Mouse (Mus musculus) stomach, postnatal 0 days (tissue): Measurements from ENCODE around the gene Ktn1. TPM values are rescaled to one million over a fixed set of nuclear protein-coding genes. Genes with fewer than 3 reads are reported as not detected.

Experiments
- ATAC-seq: fragments of 200-750 bp; cut with Nextera tagmentation; 2 replicates; pipeline ENCODE4 v1.8.0; 2017; ENCODE audit not compliant: low FRiP score, low TSS enrichment
- DNase-seq: peaks from one replicate; pipeline ENCODE4 v3.0.0-alpha.2; 2016; ENCODE audit warnings: low spot score
- H3K27ac ChIP-seq: fragments of 300-500 bp; sonication (generic); replicated peaks from 2 replicates; pipeline ENCODE4 v1.5.1; 2014; ENCODE audit warnings: mild to moderate bottlenecking, control low read depth
- H3K27me3 ChIP-seq: fragments of 300-500 bp; sonication (generic); 2 replicates; pipeline ENCODE4 v1.6.1; 2014; ENCODE audit warnings: low read length; ENCODE audit not compliant: control insufficient read depth, insufficient read depth
- H3K36me3 ChIP-seq: fragments of 300-500 bp; sonication (generic); 2 replicates; pipeline ENCODE4 v1.6.1; 2014; ENCODE audit warnings: low read length, mixed read lengths; ENCODE audit not compliant: control insufficient read depth, insufficient read depth
- H3K4me1 ChIP-seq: fragments of 300-500 bp; sonication (generic); replicated peaks from 2 replicates; pipeline ENCODE4 v1.6.1; 2014; ENCODE audit warnings: antibody characterized with exemption; ENCODE audit not compliant: control insufficient read depth, insufficient read depth
- H3K4me2 ChIP-seq: fragments of 300-500 bp; sonication (generic); replicated peaks from 2 replicates; pipeline ENCODE4 v1.6.1; 2014; ENCODE audit warnings: low read depth, mild to moderate bottlenecking, control low read depth, moderate library complexity
- H3K4me3 ChIP-seq: fragments of 300-500 bp; sonication (generic); 2 replicates; pipeline ENCODE4 v1.5.1; 2014; ENCODE audit warnings: low read depth, low read length, control low read depth
- H3K9ac ChIP-seq: fragments of 300-500 bp; sonication (generic); 2 replicates; pipeline ENCODE4 v1.6.1; 2014; ENCODE audit warnings: mild to moderate bottlenecking, low read length, control low read depth, mixed read lengths
- H3K9me3 ChIP-seq: fragments of 300-500 bp; sonication (generic); 2 replicates; pipeline ENCODE4 v1.6.1; 2016; ENCODE audit warnings: low read length; ENCODE audit not compliant: control insufficient read depth
- CTCF ChIP-seq: IDR thresholded peaks from 2 replicates; pipeline ENCODE4 v1.5.1; 2016; ENCODE audit warnings: antibody characterized with exemption, low read depth, mild to moderate bottlenecking, moderate library complexity
- EP300 ChIP-seq: optimal IDR thresholded peaks from 2 replicates; pipeline ENCODE3; 2016; ENCODE audit warnings: antibody characterized with exemption
- WGBS: fragments of 180-500 bp; shearing (Covaris S2); extraction: QIAGEN DNeasy Blood & Tissue Kit; methylation state at CpG from one replicate; pipeline ENCODE4 v1.1.7; 2014; 5-methylcytosine and 5-hydroxymethylcytosine counted together
- polyA plus RNA-seq: library from polyadenylated mRNA; unstranded; fragments of >200 nt; fragmentation: Nextera tagmentation; extraction: Ambion mirVana; gene quantifications from 2 replicates; pipeline ENCODE4 v1.2.1, GENCODE M21; 2015

Ktn1 gene
- polyA plus RNA-seq = 40.7 and 48.8 TPM in 2 replicates

DNA sequence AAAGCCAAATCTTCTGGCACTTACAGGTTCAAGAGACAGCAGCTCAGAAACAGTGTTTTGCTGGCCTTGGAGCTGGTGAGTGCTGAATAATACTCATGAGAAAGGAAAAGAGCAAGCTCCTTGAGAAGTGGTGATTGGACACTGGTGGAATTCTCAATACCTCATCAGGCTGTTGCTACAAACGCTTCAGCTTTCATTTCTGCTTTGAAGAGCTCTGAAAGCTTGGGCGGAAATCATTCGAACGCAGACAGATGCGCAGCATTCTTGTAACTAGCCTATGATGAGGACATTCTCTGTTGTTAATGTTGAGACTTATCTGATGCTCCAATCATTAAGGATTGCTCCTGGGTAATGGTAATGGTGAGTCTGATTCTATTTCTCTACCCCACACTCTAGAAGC, at the start of gene Ktn1:
TSS of gene Ktn1 (plus strand) at position 231 of the 400 bp plus-strand sequence.
- peak within 1 kb of the TSS; percentile 95 for H3K9ac ChIP-seq
- peak within 1 kb of the TSS; percentile 91 for H3K4me3 ChIP-seq
- peak within 1 kb of the TSS; percentile 74 for H3K4me2 ChIP-seq
- no peaks in the 10 kb centered on the region; the same call in 1 of the 2 replicates for H3K27me3 ChIP-seq
- H3K27ac ChIP-seq = peak within 1 kb of the TSS; percentile 97
- no peaks in the 10 kb centered on the region for H3K9me3 ChIP-seq
- no peak for ATAC-seq
- H3K4me1 ChIP-seq = no peaks in the 10 kb centered on the region
- DNase-seq = no peak
- no peaks in the 10 kb centered on the region for H3K36me3 ChIP-seq
- WGBS = 38% methylated on average over 5 of the region's 5 CpGs
- no peak for TF ChIP-seq EP300
- TF ChIP-seq CTCF = no peak

DNA sequence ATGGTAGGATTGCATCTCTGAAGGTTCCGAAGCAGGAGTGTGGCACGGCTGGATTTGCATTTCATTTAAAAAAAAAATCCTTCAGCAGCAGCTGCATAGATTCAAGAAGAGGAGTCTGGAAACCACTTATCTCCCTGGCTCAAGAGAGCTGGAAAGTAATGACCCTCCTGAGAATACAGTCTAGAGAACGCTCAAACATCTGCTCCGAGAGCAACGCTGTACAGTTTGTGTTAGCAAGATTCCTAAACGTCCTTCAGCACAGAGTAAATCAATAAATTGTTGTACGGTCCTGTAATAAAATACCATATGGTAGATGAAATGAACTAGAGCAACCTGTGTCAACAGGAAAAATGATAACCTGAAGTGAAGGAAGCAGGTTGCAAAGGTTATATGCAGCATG, 35.0 kb upstream of the Ktn1 start:
- Histone ChIP-seq H3K27ac (no peak overlapping the region), H3K9me3 (no peaks in the 10 kb centered on the region), H3K27me3 (no peaks in the 10 kb centered on the region), H3K9ac (no peak overlapping the region), H3K36me3 (no peaks in the 10 kb centered on the region), H3K4me3 (no peak overlapping the region), H3K4me1 (no peaks in the 10 kb centered on the region), H3K4me2 (no peak overlapping the region)
- TF ChIP-seq CTCF = no peak
- no peak for TF ChIP-seq EP300
- 49% methylated on average over 7 of the region's 7 CpGs for WGBS
- no peak for ATAC-seq
- DNase-seq = no peak

DNA sequence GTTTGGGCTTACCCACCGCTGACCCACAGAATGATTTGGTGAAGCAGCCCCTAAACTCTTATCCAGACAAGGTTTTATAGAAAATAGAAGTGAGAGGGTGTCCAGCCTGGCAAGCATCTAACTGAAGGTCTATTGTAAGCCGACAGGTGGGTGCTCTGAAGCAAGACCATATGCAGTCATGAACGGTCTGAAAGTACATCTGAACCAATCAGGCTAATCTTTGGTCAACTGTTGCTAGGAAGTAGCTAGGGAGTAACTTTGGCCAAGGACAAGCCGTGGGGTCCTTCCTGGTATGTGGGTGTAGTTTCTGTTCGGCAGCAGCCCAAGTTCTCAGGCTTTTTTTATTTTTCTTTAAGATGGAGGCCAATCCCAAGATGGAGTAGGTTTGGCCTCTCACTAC, 29.4 kb upstream of the Ktn1 start:
- Histone ChIP-seq H3K4me3 (no peak overlapping the region), H3K4me2 (no peak overlapping the region), H3K9ac (no peak overlapping the region), H3K9me3 (no peaks in the 10 kb centered on the region), H3K4me1 (no peaks in the 10 kb centered on the region), H3K27me3 (no peaks in the 10 kb centered on the region), H3K36me3 (no peaks in the 10 kb centered on the region), H3K27ac (no peak overlapping the region)
- TF ChIP-seq EP300 (no peak), CTCF (no peak)
- 86% methylated on average over 5 of the region's 5 CpGs for whole genome bisulfite sequencing
- ATAC-seq (no peak), DNase-seq (no peak)

DNA sequence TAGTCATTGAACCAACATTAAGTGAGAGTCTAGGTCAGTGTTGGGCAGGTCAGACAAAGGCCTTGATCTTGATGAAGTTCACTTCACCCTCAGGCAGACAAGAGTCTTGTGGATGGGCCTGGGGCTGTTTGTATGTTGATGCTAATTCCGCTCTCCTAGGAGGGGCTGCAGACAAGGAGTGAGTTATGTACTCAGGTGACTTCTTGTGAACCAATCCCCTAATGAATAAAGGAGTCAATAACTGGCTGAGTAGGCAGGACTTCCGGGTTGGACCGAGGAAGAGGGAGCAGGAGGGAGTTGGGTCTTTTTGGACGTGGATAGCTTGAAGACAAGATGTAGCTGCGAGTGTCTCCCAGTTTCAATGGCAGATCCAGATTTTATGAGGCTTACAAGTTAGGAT, 26.3 kb upstream of the Ktn1 start:
- no peak overlapping the region for H3K27ac ChIP-seq
- no peak overlapping the region for H3K9ac ChIP-seq
- no peaks in the 10 kb centered on the region for H3K9me3 ChIP-seq
- TF ChIP-seq EP300 (no peak), CTCF (no peak)
- H3K27me3 ChIP-seq = no peaks in the 10 kb centered on the region
- no peak overlapping the region for H3K4me2 ChIP-seq
- 77% methylated on average over 5 of the region's 5 CpGs for WGBS
- DNase-seq = no peak
- ATAC-seq = no peak
- H3K4me1 ChIP-seq = no peaks in the 10 kb centered on the region
- H3K4me3 ChIP-seq = no peak overlapping the region
- no peaks in the 10 kb centered on the region for H3K36me3 ChIP-seq

DNA sequence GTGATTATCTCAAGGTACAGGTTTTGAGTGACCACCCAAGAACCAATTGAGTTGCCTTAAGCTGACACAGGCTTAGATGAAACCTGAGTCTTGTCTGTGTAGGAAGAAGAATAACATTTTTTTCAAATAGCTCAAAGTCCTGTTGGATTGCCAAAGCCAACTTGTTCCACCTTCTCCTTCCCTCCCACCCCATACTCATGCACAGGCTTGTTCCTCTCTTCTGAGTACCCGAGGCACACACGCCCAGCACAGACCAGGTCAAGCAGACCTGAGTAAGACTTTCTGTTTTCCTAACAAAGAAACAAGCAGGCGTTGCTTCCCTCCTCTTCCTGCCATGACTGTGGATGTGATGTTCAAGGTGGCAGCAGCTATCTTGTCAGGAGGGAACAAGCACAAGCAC, 23.4 kb upstream of the Ktn1 start:
- H3K4me2 ChIP-seq = peak overlapping the region; percentile 23; the same call in 1 of the 2 replicates
- DNase-seq (no peak), ATAC-seq (0 out of 2 replicates have a peak, but pooled peaks have one; percentile 35)
- H3K27me3 ChIP-seq = no peaks in the 10 kb centered on the region
- peak overlapping the region; percentile 69; the same call in 1 of the 2 replicates for H3K27ac ChIP-seq
- no peaks in the 10 kb centered on the region for H3K9me3 ChIP-seq
- TF ChIP-seq CTCF (no peak), EP300 (no peak)
- no peaks in the 10 kb centered on the region for H3K4me1 ChIP-seq
- H3K9ac ChIP-seq = no peak overlapping the region
- H3K36me3 ChIP-seq = no peaks in the 10 kb centered on the region
- no peak overlapping the region for H3K4me3 ChIP-seq
- 49% methylated on average over 3 of the region's 3 CpGs for WGBS

DNA sequence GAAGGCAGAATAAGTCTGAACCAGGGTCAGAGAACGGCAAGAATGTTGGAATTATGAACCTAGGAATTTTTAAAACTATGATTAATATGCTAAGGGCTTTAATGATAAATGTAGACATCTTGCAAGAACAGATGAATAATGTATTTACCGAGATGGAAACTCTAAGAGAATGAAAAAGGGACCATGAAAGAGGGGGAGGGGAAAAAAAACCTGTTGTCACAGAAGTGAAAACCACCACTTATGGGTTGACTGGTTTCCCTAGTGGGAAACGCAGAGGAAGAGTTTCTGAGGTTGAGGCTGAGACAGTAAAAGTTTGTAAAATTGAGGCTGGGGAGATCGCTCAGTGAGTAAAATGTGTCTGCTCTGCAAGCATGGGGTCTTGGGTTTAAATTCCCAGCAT, 22.1 kb upstream of the Ktn1 start:
- no peak overlapping the region; the same call in 1 of the 2 replicates for H3K27ac ChIP-seq
- no peaks in the 10 kb centered on the region for H3K27me3 ChIP-seq
- 65% methylated on average over 4 of the region's 4 CpGs for WGBS
- no peaks in the 10 kb centered on the region for H3K4me1 ChIP-seq
- H3K4me3 ChIP-seq = no peak overlapping the region
- H3K9ac ChIP-seq = no peak overlapping the region
- H3K4me2 ChIP-seq = no peak overlapping the region
- TF ChIP-seq EP300 (no peak), CTCF (no peak)
- ATAC-seq (no peak), DNase-seq (no peak)
- H3K9me3 ChIP-seq = no peaks in the 10 kb centered on the region
- H3K36me3 ChIP-seq = no peaks in the 10 kb centered on the region
